Mouse (Mus musculus) embryonic facial prominence, embryonic 12.5 days (tissue): ENCODE results near the gene Zc3h7b. TPM values are rescaled to one million over a fixed set of nuclear protein-coding genes. Genes with fewer than 3 reads are reported as not detected.

Experiments
- ATAC-seq: fragments of 200-750 bp; cut with Nextera tagmentation; 2 replicates; pipeline ENCODE4 v1.8.0; 2017; ENCODE audit not compliant: insufficient number of reproducible peaks, insufficient read depth, low FRiP score, low TSS enrichment
- H3K27ac ChIP-seq: fragments of 300-500 bp; sonication (generic); 2 replicates; pipeline ENCODE4 v1.5.1; 2016; ENCODE audit warnings: mild to moderate bottlenecking
- H3K27me3 ChIP-seq: fragments of 300-500 bp; sonication (generic); 2 replicates; pipeline ENCODE4 v1.6.1; 2016; ENCODE audit warnings: mild to moderate bottlenecking, moderate library complexity
- H3K36me3 ChIP-seq: fragments of 300-500 bp; sonication (generic); 2 replicates; pipeline ENCODE4 v1.6.1; 2016; ENCODE audit warnings: mild to moderate bottlenecking
- H3K4me1 ChIP-seq: fragments of 300-500 bp; sonication (generic); 2 replicates; pipeline ENCODE4 v1.6.1; 2016
- H3K4me2 ChIP-seq: fragments of 300-500 bp; sonication (generic); replicated peaks from 2 replicates; pipeline ENCODE4 v1.6.1; 2016; ENCODE audit warnings: mild to moderate bottlenecking, moderate library complexity
- H3K4me3 ChIP-seq: fragments of 300-500 bp; sonication (generic); 2 replicates; pipeline ENCODE4 v1.5.1; 2016; ENCODE audit warnings: mild to moderate bottlenecking
- H3K9ac ChIP-seq: fragments of 300-500 bp; sonication (generic); 2 replicates; pipeline ENCODE4 v1.6.1; 2016; ENCODE audit warnings: mild to moderate bottlenecking, moderate library complexity
- H3K9me3 ChIP-seq: fragments of 300-500 bp; sonication (generic); 2 replicates; pipeline ENCODE4 v1.6.1; 2016; ENCODE audit warnings: mild to moderate bottlenecking, moderate library complexity
- WGBS: fragments of 180-500 bp; shearing (Covaris S2); methylation state at CpG from one replicate; pipeline ENCODE4 v1.1.7; 2016; 5-methylcytosine and 5-hydroxymethylcytosine counted together
- polyA plus RNA-seq: library from polyadenylated mRNA; unstranded; fragments of >200 nt; fragmentation: Nextera tagmentation; extraction: Ambion mirVana; gene quantifications from 2 replicates; pipeline ENCODE4 v1.2.1, GENCODE M21; 2016

Zc3h7b gene
- polyA plus RNA-seq, 1 experiment from 2014 or later = 36.4 TPM

GRCm38 (mm10) chr15:81838554-81839235 lies 93.8 kb downstream of the Zc3h7b start:
- no peak for ATAC-seq
- H3K36me3 ChIP-seq = no peaks in the 10 kb centered on the region
- H3K4me3 ChIP-seq = no peak overlapping the region
- peaks cover 17% of the 10 kb centered on the region for H3K4me1 ChIP-seq
- H3K27ac ChIP-seq = no peak overlapping the region
- H3K27me3 ChIP-seq = 0 out of 2 replicates have a peak, but pooled peaks cover 3% of the 10 kb centered on the region
- WGBS = 67% methylated on average over 14 of the region's 14 CpGs
- no peaks in the 10 kb centered on the region for H3K9me3 ChIP-seq
- no peak overlapping the region for H3K4me2 ChIP-seq
- H3K9ac ChIP-seq = no peak overlapping the region

- no peak overlapping the region for H3K27ac ChIP-seq
- ATAC-seq = no peak
- no peak overlapping the region for H3K4me3 ChIP-seq
- no peak overlapping the region for H3K4me2 ChIP-seq
- H3K4me1 ChIP-seq = peaks cover 12% of the 10 kb centered on the region
- H3K36me3 ChIP-seq = no peaks in the 10 kb centered on the region
- WGBS = 78% methylated on average over 5 of the region's 5 CpGs
- no peak overlapping the region for H3K9ac ChIP-seq
- H3K27me3 ChIP-seq = 0 out of 2 replicates have a peak, but pooled peaks cover 3% of the 10 kb centered on the region
- no peaks in the 10 kb centered on the region for H3K9me3 ChIP-seq
Measured at GRCm38 (mm10) chr15:81839634-81840033, 94.8 kb downstream of the Zc3h7b start.

- Histone ChIP-seq H3K4me3 (no peak overlapping the region), H3K9ac (no peak overlapping the region), H3K27me3 (0 out of 2 replicates have a peak, but pooled peaks cover 3% of the 10 kb centered on the region), H3K4me1 (peaks cover 12% of the 10 kb centered on the region), H3K4me2 (no peak overlapping the region), H3K9me3 (no peaks in the 10 kb centered on the region), H3K36me3 (no peaks in the 10 kb centered on the region), H3K27ac (no peak overlapping the region)
- WGBS = 83% methylated on average over 7 of the region's 7 CpGs
- ATAC-seq = no peak
Measured at GRCm38 (mm10) chr15:81840306-81840705, 95.4 kb downstream of the Zc3h7b start.

- peaks cover 6% of the 10 kb centered on the region; the same call in 1 of the 2 replicates for H3K36me3 ChIP-seq
- no peak overlapping the region for H3K27ac ChIP-seq
- H3K9me3 ChIP-seq = no peaks in the 10 kb centered on the region
- no peaks in the 10 kb centered on the region for H3K4me1 ChIP-seq
- no peak overlapping the region for H3K4me3 ChIP-seq
- 87% methylated on average over 7 of the region's 7 CpGs for WGBS
- ATAC-seq = no peak
- no peaks in the 10 kb centered on the region for H3K27me3 ChIP-seq
- H3K4me2 ChIP-seq = no peak overlapping the region
- no peak overlapping the region for H3K9ac ChIP-seq
Measured at GRCm38 (mm10) chr15:81842275-81842674, 97.4 kb downstream of the Zc3h7b start.

- WGBS = 75% methylated on average over 5 of the region's 5 CpGs
Measured at GRCm38 (mm10) chr15:81845033-81845625, 100.3 kb downstream of the Zc3h7b start.

GRCm38 (mm10) chr15:81845724-81846123 lies 100.9 kb downstream of the Zc3h7b start:
- Histone ChIP-seq H3K27ac (no peak overlapping the region), H3K4me1 (peaks cover 3% of the 10 kb centered on the region; the same call in 1 of the 2 replicates), H3K4me3 (no peak overlapping the region), H3K36me3 (peaks cover 32% of the 10 kb centered on the region), H3K27me3 (no peaks in the 10 kb centered on the region), H3K4me2 (no peak overlapping the region), H3K9me3 (no peaks in the 10 kb centered on the region), H3K9ac (no peak overlapping the region)
- no peak for ATAC-seq
- WGBS = 23% methylated on average over 4 of the region's 4 CpGs

More at GRCm38 (mm10) chr15:81845033-81845625, 100.3 kb downstream of the Zc3h7b start:
- Histone ChIP-seq H3K36me3 (peaks cover 26% of the 10 kb centered on the region), H3K9ac (no peak overlapping the region), H3K9me3 (no peaks in the 10 kb centered on the region), H3K4me3 (no peak overlapping the region), H3K27ac (no peak overlapping the region), H3K4me1 (no peaks in the 10 kb centered on the region), H3K27me3 (no peaks in the 10 kb centered on the region), H3K4me2 (no peak overlapping the region)
- ATAC-seq = no peak

Other genes with a start within 250 kb of the Zc3h7b start
- 21.0 and 22.5 TPM in 2 replicates for gene Ep300, start 159.7 kb upstream of the Zc3h7b start, polyA plus RNA-seq
- gene L3mbtl2, start 81.2 kb upstream of the Zc3h7b start, polyA plus RNA-seq = 24.5 and 27.7 TPM in 2 replicates
- gene Chadl, start 47.8 kb upstream of the Zc3h7b start, polyA plus RNA-seq = 7.6 and 8.5 TPM in 2 replicates
- gene Rangap1, start 473 bp downstream of the Zc3h7b start, polyA plus RNA-seq = 121 and 123 TPM in 2 replicates
- 29.7 and 30.9 TPM in 2 replicates for gene Tef, start 57.4 kb downstream of the Zc3h7b start, polyA plus RNA-seq
- gene Tob2, start 113.7 kb downstream of the Zc3h7b start, polyA plus RNA-seq = 22.9 and 23.0 TPM in 2 replicates
- gene Phf5a, start 126.9 kb downstream of the Zc3h7b start, polyA plus RNA-seq = 145 and 163 TPM in 2 replicates
- gene Aco2, start 127.3 kb downstream of the Zc3h7b start, polyA plus RNA-seq = 146 and 155 TPM in 2 replicates
- 59.3 and 61.3 TPM in 2 replicates for gene Polr3h, start 181.2 kb downstream of the Zc3h7b start, polyA plus RNA-seq
- 12.8 and 15.9 TPM in 2 replicates for gene Csdc2, start 191.7 kb downstream of the Zc3h7b start, polyA plus RNA-seq
- gene Pmm1, start 215.9 kb downstream of the Zc3h7b start, polyA plus RNA-seq = 25.5 and 26.0 TPM in 2 replicates
- not detected in 2 replicates for gene 1700029P11Rik, start 235.5 kb downstream of the Zc3h7b start, polyA plus RNA-seq
- 85.8 and 88.3 TPM in 2 replicates for gene Xrcc6, start 242.8 kb downstream of the Zc3h7b start, polyA plus RNA-seq